14 mouse cellular contexts compared by ENCODE assay signal in genomic region chr12:11348423-11348822, GRCm38 (mm10).
DNase-seq lines count a peak whose midpoint lies in the region; ATAC-seq and TF ChIP-seq lines count a peak whose summit lies in the region.
"Had no signal": no experiment of that assay in that cellular context is flagged by ENCODE, and none has a peak within 500 bp of the region (broad histone marks: within the 10 kb centered on the region; RNA-seq: fewer than 3 reads in every experiment).

No protein-coding gene starts in this region.

- peaks cover 10% of the 10 kb centered on the region for H3K4me1 ChIP-seq in cortical plate, adult 2 months (ENCODE audit: control insufficient read depth, insufficient read depth, low read length)
- H3K4me1 ChIP-seq in stomach, postnatal 0 days (replicated peaks; ENCODE audit: control insufficient read depth, insufficient read depth) = no peaks in the 10 kb centered on the region
- H3K4me1 ChIP-seq: kidney, embryonic 15.5 days; limb, embryonic 13.5 days had no signal

- no peaks in the 10 kb centered on the region for H3K36me3 ChIP-seq in stomach, postnatal 0 days (ENCODE audit: control insufficient read depth, insufficient read depth, low read length)
- H3K36me3 ChIP-seq: forebrain, embryonic 10.5 days; kidney, embryonic 15.5 days; limb, embryonic 13.5 days had no signal

- TF ChIP-seq CTCF in cortical plate, adult 2 months (IDR thresholded peaks at IDR 0.05; ENCODE audit: extremely low read depth, insufficient read depth, low read length) = no peak
- TF ChIP-seq CTCF in stomach, postnatal 0 days (IDR thresholded peaks at IDR 0.05; ENCODE audit: low read depth) = no peak

- WGBS in stomach, postnatal 0 days = 19% methylated on average over 1 of the region's 1 CpGs

- no peak for TF ChIP-seq POLR2A in cortical plate, adult 2 months (IDR thresholded peaks at IDR 0.05; ENCODE audit: extremely low read depth, insufficient read depth, low read length)

- peak; percentile 41 for DNase-seq in layer of hippocampus, adult 11-12 months (ENCODE audit: low spot score)
- no peak for DNase-seq in layer of hippocampus, adult 9-10 months (ENCODE audit: low spot score)
- DNase-seq in layer of hippocampus, postnatal 36 days = peak; percentile 10 to 37
- DNase-seq in right cerebral cortex, postnatal 10 days (ENCODE audit: low spot score in 2 of 2) = peak; percentile 67 to 72
- no peak for DNase-seq in stomach, postnatal 0 days (ENCODE audit: low spot score)
- DNase-seq: cerebellum, adult 9-10 months; liver, postnatal 0 days had no signal

- no peak overlapping the region for H3K4me3 ChIP-seq in cortical plate, adult 2 months (ENCODE audit: insufficient read depth, low read length)
- no peak overlapping the region for H3K4me3 ChIP-seq in stomach, postnatal 0 days (ENCODE audit: low read depth, low read length)
- H3K4me3 ChIP-seq: forebrain, embryonic 10.5 days; kidney, embryonic 15.5 days; limb, embryonic 13.5 days; myocyte had no signal

- no peak for TF ChIP-seq EP300 in stomach, postnatal 0 days (optimal IDR thresholded peaks at IDR 0.05)

- peak overlapping the region; percentile 3; the same call in 1 of the 2 replicates for H3K27ac ChIP-seq in cortical plate, adult 2 months (ENCODE audit: insufficient read depth, low read length)
- no peak overlapping the region for H3K27ac ChIP-seq in stomach, postnatal 0 days (replicated peaks)
- H3K27ac ChIP-seq: forebrain, embryonic 10.5 days; hindbrain, postnatal 0 days; kidney, embryonic 15.5 days; limb, embryonic 13.5 days had no signal

- no peak overlapping the region for H3K9ac ChIP-seq in stomach, postnatal 0 days (ENCODE audit: low read length)
- H3K9ac ChIP-seq: kidney, embryonic 15.5 days; limb, embryonic 13.5 days; liver, postnatal 0 days had no signal

- no peaks in the 10 kb centered on the region for H3K27me3 ChIP-seq in stomach, postnatal 0 days (ENCODE audit: control insufficient read depth, insufficient read depth, low read length)
- H3K27me3 ChIP-seq: kidney, embryonic 15.5 days; limb, embryonic 13.5 days had no signal

- ATAC-seq in stomach, postnatal 0 days (ENCODE audit: low FRiP score, low TSS enrichment) = no peak
- no peak for ATAC-seq in cerebellum, adult (ENCODE audit: insufficient number of reproducible peaks, low FRiP score, low TSS enrichment)
- ATAC-seq: hindbrain, postnatal 0 days; liver, postnatal 0 days had no signal

- no peaks in the 10 kb centered on the region for H3K9me3 ChIP-seq in stomach, postnatal 0 days (ENCODE audit: control insufficient read depth, low read length)
- H3K9me3 ChIP-seq: forebrain, embryonic 10.5 days; kidney, embryonic 15.5 days; limb, embryonic 13.5 days had no signal

- no peak overlapping the region for H3K4me2 ChIP-seq in stomach, postnatal 0 days (replicated peaks; ENCODE audit: low read depth)
- H3K4me2 ChIP-seq: kidney, embryonic 15.5 days; limb, embryonic 13.5 days had no signal

Comparison
In these comparisons a context has a peak if more than half of its experiments do, and no peak if none do; other contexts are left out.
1. DNase-seq: peak in layer of hippocampus, adult 11-12 months (single experiment), layer of hippocampus, postnatal 36 days (2 of 2) and right cerebral cortex, postnatal 10 days (2 of 2); none in layer of hippocampus, adult 9-10 months (single experiment) and stomach, postnatal 0 days (single experiment).